Mouse (Mus musculus) E14TG2a.4 (cell line): ENCODE results near the gene Coq10a.

ENCODE experiments used
- H3K27me3 ChIP-seq: 2 replicates; pipeline ENCODE4 v1.6.1; 2014; ENCODE audit warnings: low read length, control low read depth; ENCODE audit not compliant: insufficient read depth
- H3K36me3 ChIP-seq: 2 replicates; pipeline ENCODE4 v1.6.1; 2014; ENCODE audit warnings: low read length, control low read depth; ENCODE audit not compliant: insufficient read depth
- H3K4me1 ChIP-seq: replicated peaks from 2 replicates; pipeline ENCODE4 v1.6.1; 2014; ENCODE audit warnings: low read depth, low read length, control low read depth
- H3K4me3 ChIP-seq: replicated peaks from 2 replicates; pipeline ENCODE4 v1.5.1; 2014; ENCODE audit warnings: mild to moderate bottlenecking, low read length
- H3K9me3 ChIP-seq: 2 replicates; pipeline ENCODE4 v1.6.1; 2014; ENCODE audit warnings: low read length, control low read depth
- CTCF ChIP-seq: conservative IDR thresholded peaks from 2 replicates; pipeline ENCODE4 v1.5.1; 2014; ENCODE audit warnings: low read length
- NANOG ChIP-seq: IDR thresholded peaks from 2 replicates; pipeline ENCODE4 v1.6.1; 2014; ENCODE audit warnings: borderline replicate concordance, low read length, mixed read lengths
- POU5F1 ChIP-seq: IDR thresholded peaks from 2 replicates; pipeline ENCODE4 v1.6.1; 2014; ENCODE audit warnings: low read length, borderline replicate concordance

Coq10a gene

DNA sequence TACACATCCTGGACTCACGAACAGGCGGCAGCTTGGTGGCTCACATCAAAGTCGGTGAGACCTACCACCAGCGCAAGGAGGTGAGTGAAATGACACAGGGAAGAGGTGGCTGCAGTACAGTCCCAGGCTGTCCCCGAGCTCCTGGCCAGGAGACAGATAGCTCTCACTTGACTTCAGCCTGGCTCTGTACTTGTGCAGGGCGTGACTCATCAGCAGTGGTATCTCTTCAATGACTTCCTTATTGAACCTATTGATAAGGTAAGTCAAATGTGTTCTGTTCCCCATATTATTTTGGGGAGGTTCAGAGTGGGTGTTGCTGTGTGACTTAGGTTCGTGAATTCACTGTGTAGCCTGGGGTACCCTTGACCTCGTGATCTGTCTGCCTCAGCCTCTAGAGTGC is 53.2 kb downstream of the Coq10a start:
- Histone ChIP-seq H3K27me3 (no peaks in the 10 kb centered on the region), H3K4me3 (no peak overlapping the region), H3K4me1 (peaks cover 12% of the 10 kb centered on the region), H3K36me3 (peaks cover 94% of the 10 kb centered on the region), H3K9me3 (no peaks in the 10 kb centered on the region)
- TF ChIP-seq CTCF (no peak), POU5F1 (no peak), NANOG (no peak)
